Mouse (Mus musculus): ENCODE measurements around the gene Lrat. TPM values are rescaled to one million over a fixed set of nuclear protein-coding genes. Genes with fewer than 3 reads are reported as not detected.

The Lrat gene
- polyA plus RNA-seq, 1 experiment, result 0.21 TPM

DNA sequence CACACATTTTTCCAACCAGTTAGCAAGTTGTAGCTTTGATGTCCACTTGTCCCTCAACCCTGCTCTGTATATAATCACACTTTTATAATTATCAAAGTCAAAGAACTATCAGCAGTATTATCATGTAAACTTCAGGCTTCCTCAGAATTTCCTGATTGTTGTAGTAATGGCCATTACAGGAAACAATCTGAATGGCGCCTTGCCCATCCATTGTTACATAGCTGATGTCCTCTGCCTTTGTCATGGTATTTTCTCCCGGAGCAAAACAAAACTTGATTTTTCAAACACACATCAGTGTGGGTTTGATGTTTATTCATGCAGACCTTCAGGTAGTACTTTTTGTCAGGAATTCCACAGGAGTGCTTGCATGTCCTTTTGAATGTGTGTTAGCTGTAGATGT is 4.9 kb upstream of the Lrat start:
- Histone ChIP-seq H3K27ac (ENCODE audit: insufficient read depth, low read length) (no peak overlapping the region), H3K27me3 (ENCODE audit: control insufficient read depth, insufficient read depth, low read length) (no peaks in the 10 kb centered on the region; the same call in 1 of the 2 replicates), H3K4me1 (ENCODE audit: control insufficient read depth, insufficient read depth, low read length) (no peaks in the 10 kb centered on the region; the same call in 1 of the 2 replicates), H3K4me3 (replicated peaks; ENCODE audit: insufficient read depth, low read depth, low read length) (no peak overlapping the region)
- DNase-seq, result no peak
- 80% methylated on average over 2 of the region's 2 CpGs for WGBS
- TF ChIP-seq POLR2A (IDR thresholded peaks at IDR 0.05; ENCODE audit: borderline replicate concordance, insufficient read depth, low read length), result no peak
- no peak for TF ChIP-seq CTCF (IDR thresholded peaks at IDR 0.05; ENCODE audit: borderline replicate concordance, insufficient read depth, low read depth, low read length)

DNA sequence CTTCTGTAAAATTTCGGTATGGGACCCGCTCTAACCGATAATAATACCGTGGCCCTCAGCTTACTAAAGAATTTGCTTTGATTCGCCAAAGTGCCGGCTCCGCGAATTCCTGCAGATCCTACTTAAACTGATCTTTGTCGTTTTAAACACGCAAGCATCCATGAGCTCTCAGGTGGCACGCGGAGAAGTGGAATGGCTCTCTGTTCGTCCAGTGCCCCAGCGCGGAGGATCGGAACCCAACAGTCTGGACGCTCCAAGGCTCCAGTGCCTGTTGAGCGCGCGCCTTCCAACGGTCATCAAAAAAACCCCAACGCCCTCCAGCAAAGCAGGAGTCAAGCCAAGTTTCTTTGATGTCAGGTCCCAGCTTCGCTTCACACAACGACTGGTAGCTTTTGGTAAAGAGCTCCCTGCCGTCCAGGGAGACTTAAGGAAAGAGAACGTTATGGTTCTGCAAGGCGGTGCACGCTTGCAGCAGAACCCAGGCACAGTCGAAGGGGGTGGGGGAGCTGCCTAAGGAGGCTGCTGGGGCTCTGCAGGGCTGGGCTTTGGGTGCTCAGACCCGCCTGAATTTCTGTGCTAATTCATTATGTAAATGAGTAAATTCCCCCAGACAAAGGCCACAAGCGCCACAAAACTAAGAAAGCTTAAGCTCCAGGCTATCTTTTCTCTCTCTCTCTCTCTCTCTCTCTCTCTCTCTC is 587 bp upstream of the Lrat start:
- H3K27ac ChIP-seq (ENCODE audit: insufficient read depth, low read length), result no peak overlapping the region
- peak in 1 of 2 experiments; percentile 9 for DNase-seq
- WGBS, result under 1% methylated on average over 31 of the region's 31 CpGs
- H3K4me1 ChIP-seq (ENCODE audit: control insufficient read depth, insufficient read depth, low read length), result peaks cover 3% of the 10 kb centered on the region; the same call in 1 of the 2 replicates
- H3K27me3 ChIP-seq (ENCODE audit: control insufficient read depth, insufficient read depth, low read length), result no peaks in the 10 kb centered on the region; the same call in 1 of the 2 replicates
- no peak for TF ChIP-seq CTCF (IDR thresholded peaks at IDR 0.05; ENCODE audit: borderline replicate concordance, insufficient read depth, low read depth, low read length)
- no peak for TF ChIP-seq POLR2A (IDR thresholded peaks at IDR 0.05; ENCODE audit: borderline replicate concordance, insufficient read depth, low read length)
- H3K4me3 ChIP-seq (replicated peaks; ENCODE audit: insufficient read depth, low read depth, low read length), result peak overlapping the region; percentile 50

DNA sequence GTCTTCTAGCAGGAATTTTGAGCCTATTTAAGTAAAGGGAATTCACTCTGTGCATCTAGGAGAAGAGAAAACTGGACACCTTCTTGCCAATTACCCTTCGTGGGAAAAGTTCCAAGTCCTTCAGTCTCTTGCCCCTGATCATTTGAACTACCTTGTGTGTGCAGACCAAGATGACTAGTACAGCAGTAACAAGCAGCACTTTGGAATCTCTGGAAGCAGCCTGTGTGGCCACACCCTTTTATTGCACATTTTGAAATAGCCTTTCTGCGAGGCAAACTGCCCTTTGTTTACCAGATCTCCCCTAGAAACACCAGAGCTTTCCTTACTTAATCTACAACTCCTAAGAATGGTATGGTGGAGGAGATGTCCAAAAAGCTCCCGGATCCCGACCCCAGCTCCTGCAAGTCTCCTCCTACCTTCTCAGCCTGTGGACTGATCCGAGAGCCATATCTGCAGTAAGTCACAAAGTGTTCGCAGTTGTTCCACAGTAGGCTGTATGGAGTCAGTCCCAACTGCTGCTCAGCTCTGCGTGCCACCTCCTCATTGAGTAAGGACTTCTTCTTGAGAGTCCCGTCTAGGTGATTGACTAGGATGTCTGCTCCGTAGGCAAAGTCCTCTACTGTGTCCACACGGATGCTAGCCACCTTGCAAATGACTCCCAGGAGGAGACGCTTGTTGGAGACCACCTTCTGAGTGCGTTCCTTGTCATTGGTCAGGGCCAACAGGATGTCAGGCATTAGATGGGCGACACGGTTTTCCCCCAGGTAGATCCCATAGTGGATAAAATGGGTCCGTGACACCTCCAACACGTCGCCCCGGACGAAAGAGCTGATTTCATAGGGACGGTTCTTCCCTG is 788 bp downstream of the Lrat start:
- Histone ChIP-seq H3K27me3 (ENCODE audit: control insufficient read depth, insufficient read depth, low read length) (no peaks in the 10 kb centered on the region; the same call in 1 of the 2 replicates), H3K4me1 (ENCODE audit: control insufficient read depth, insufficient read depth, low read length) (peaks cover 3% of the 10 kb centered on the region; the same call in 1 of the 2 replicates), H3K4me3 (replicated peaks; ENCODE audit: insufficient read depth, low read depth, low read length) (no peak overlapping the region), H3K27ac (ENCODE audit: insufficient read depth, low read length) (no peak overlapping the region)
- TF ChIP-seq CTCF (IDR thresholded peaks at IDR 0.05; ENCODE audit: borderline replicate concordance, insufficient read depth, low read depth, low read length) (no peak), POLR2A (IDR thresholded peaks at IDR 0.05; ENCODE audit: borderline replicate concordance, insufficient read depth, low read length) (no peak)
- 25% methylated on average over 20 of the region's 20 CpGs for WGBS
- no peak for DNase-seq

- TF ChIP-seq CTCF (IDR thresholded peaks at IDR 0.05; ENCODE audit: borderline replicate concordance, insufficient read depth, low read depth, low read length) (no peak), POLR2A (IDR thresholded peaks at IDR 0.05; ENCODE audit: borderline replicate concordance, insufficient read depth, low read length) (no peak)
- H3K27ac ChIP-seq (ENCODE audit: insufficient read depth, low read length), result no peak overlapping the region
- H3K27me3 ChIP-seq (ENCODE audit: control insufficient read depth, insufficient read depth, low read length), result no peaks in the 10 kb centered on the region
- DNase-seq, result no peak
- H3K4me3 ChIP-seq (replicated peaks; ENCODE audit: insufficient read depth, low read depth, low read length), result no peak overlapping the region
- 21% methylated on average over 2 of the region's 2 CpGs for WGBS
- H3K4me1 ChIP-seq (ENCODE audit: control insufficient read depth, insufficient read depth, low read length), result no peaks in the 10 kb centered on the region
These were observed 14.9 kb downstream of the Lrat start for GRCm38 (mm10) chr3:82888842-82889241.

GRCm38 (mm10) chr3:82877258-82877657 is 26.5 kb downstream of the Lrat start:
- TF ChIP-seq CTCF (IDR thresholded peaks at IDR 0.05; ENCODE audit: borderline replicate concordance, insufficient read depth, low read depth, low read length), result no peak
- no peak for TF ChIP-seq POLR2A (IDR thresholded peaks at IDR 0.05; ENCODE audit: borderline replicate concordance, insufficient read depth, low read length)
- WGBS, result 3% methylated on average over 4 of the region's 4 CpGs
- H3K27me3 ChIP-seq (ENCODE audit: control insufficient read depth, insufficient read depth, low read length), result no peaks in the 10 kb centered on the region; the same call in 1 of the 2 replicates
- DNase-seq, result peak in 1 of 2 experiments; percentile 18
- no peak overlapping the region for H3K4me3 ChIP-seq (replicated peaks; ENCODE audit: insufficient read depth, low read depth, low read length)
- no peak overlapping the region for H3K27ac ChIP-seq (ENCODE audit: insufficient read depth, low read length)
- H3K4me1 ChIP-seq (ENCODE audit: control insufficient read depth, insufficient read depth, low read length), result no peaks in the 10 kb centered on the region

DNA sequence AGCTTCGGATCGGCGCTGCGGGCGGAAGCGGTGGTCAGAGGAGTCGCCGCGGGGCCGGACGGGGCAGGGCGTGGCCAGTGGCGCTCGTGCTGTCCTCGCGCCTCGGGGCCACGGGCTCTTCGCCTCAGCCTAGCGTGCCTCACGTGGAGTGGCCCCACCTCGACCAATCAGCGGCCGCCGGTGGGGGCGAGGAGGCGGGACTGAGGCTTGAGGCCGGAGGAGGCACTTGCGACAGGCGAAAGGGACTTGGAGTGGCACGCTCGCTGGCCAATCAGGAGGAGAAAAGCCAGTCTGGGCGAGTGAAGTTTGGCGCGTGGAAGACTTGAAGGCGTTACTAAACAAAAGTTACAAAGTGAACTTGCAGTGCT is 27.4 kb downstream of the Lrat start, which contains the start of gene Rbm46:
Gene Rbm46, minus strand, starts transcription at position 112 of the 368 bp plus-strand sequence.
- Histone ChIP-seq H3K4me3 (replicated peaks; ENCODE audit: insufficient read depth, low read depth, low read length) (no peak within 1 kb of the TSS), H3K27me3 (ENCODE audit: control insufficient read depth, insufficient read depth, low read length) (no peaks in the 10 kb centered on the region; the same call in 1 of the 2 replicates), H3K27ac (ENCODE audit: insufficient read depth, low read length) (no peak within 1 kb of the TSS), H3K4me1 (ENCODE audit: control insufficient read depth, insufficient read depth, low read length) (no peaks in the 10 kb centered on the region)
- peak; percentile 33 to 53 for DNase-seq
- TF ChIP-seq CTCF (IDR thresholded peaks at IDR 0.05; ENCODE audit: borderline replicate concordance, insufficient read depth, low read depth, low read length), result no peak
- no peak for TF ChIP-seq POLR2A (IDR thresholded peaks at IDR 0.05; ENCODE audit: borderline replicate concordance, insufficient read depth, low read length)
- WGBS, result 18% methylated on average over 36 of the region's 36 CpGs

DNA sequence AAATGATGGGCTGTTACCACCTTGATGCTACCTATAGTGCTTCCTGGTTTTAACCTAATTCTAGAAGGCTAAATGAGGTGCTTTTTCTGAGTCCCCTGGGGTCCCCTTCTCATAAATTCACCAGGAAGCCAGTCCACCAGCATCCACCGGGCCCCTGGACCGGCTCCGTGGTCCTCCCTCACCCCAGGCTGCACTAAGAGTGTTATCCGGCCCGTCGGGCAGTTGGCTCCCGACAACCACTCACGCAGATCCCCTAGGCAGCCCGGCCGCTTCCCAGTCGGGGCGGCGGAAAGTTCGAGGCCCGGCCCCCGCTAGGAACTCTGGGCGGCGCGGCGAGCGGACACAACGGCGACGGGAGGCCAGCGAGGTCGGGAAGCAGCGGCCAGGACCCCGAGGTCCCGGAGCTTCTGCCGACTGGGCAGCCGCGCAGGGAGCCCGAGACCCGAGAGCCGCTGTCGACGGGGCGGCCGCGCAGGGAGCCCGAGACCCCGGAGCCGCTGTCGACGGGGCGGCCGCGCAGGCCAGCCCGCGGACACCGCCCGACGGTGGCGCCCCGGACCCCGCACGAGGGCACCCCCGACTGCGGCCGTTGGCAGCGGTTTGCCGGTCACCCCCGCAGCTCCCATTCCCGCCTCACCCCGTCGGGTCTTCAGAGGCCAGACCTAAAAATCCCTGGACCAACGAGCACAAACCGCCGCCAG is 28.0 kb downstream of the Lrat start:
- H3K27ac ChIP-seq (ENCODE audit: insufficient read depth, low read length), result no peak overlapping the region
- no peak overlapping the region for H3K4me3 ChIP-seq (replicated peaks; ENCODE audit: insufficient read depth, low read depth, low read length)
- WGBS, result 23% methylated on average over 69 of the region's 69 CpGs
- TF ChIP-seq CTCF (IDR thresholded peaks at IDR 0.05; ENCODE audit: borderline replicate concordance, insufficient read depth, low read depth, low read length), result no peak
- no peak for TF ChIP-seq POLR2A (IDR thresholded peaks at IDR 0.05; ENCODE audit: borderline replicate concordance, insufficient read depth, low read length)
- H3K27me3 ChIP-seq (ENCODE audit: control insufficient read depth, insufficient read depth, low read length), result no peaks in the 10 kb centered on the region; the same call in 1 of the 2 replicates
- no peak for DNase-seq
- no peaks in the 10 kb centered on the region for H3K4me1 ChIP-seq (ENCODE audit: control insufficient read depth, insufficient read depth, low read length)
